Mouse (Mus musculus) bone marrow, adult 2 months (tissue): ENCODE results near the gene Klhl21. TPM values are rescaled to one million over a fixed set of nuclear protein-coding genes. Genes with fewer than 3 reads are reported as not detected.

ENCODE experiments used
- H3K27ac ChIP-seq: fragments of 200-500 bp; 2 replicates; pipeline ENCODE4 v1.5.1; 2012; ENCODE audit warnings: low read depth, mild to moderate bottlenecking, control low read depth, inconsistent platforms, low read length; ENCODE audit not compliant: control insufficient read depth, poor library complexity, insufficient read depth
- H3K4me1 ChIP-seq: fragments of 200-500 bp; 2 replicates; pipeline ENCODE4 v1.6.1; 2011; ENCODE audit warnings: low read length; ENCODE audit not compliant: control insufficient read depth, insufficient read depth
- H3K4me3 ChIP-seq: fragments of 200-500 bp; replicated peaks from 2 replicates; pipeline ENCODE3; 2011; ENCODE audit warnings: mild to moderate bottlenecking, low read depth, low read length, control low read depth; ENCODE audit not compliant: control insufficient read depth
- CTCF ChIP-seq: fragments of 200-500 bp; IDR thresholded peaks from 2 replicates; pipeline ENCODE4 v1.5.1; 2011; ENCODE audit warnings: low read length, control low read depth; ENCODE audit not compliant: control insufficient read depth, insufficient read depth
- POLR2A ChIP-seq: fragments of 200-500 bp; IDR thresholded peaks from 2 replicates; pipeline ENCODE4 v1.6.1; 2011; ENCODE audit warnings: low read depth, mild to moderate bottlenecking, control low read depth, low read length, borderline replicate concordance; ENCODE audit not compliant: control insufficient read depth
- WGBS: fragments of 180-500 bp; shearing (Covaris S2); methylation state at CpG from one replicate; pipeline ENCODE4 v1.1.7; 2018; 5-methylcytosine and 5-hydroxymethylcytosine counted together
- polyA plus RNA-seq: library from polyadenylated mRNA; stranded (reverse); fragments of >200 nt; gene quantifications from 2 replicates; pipeline ENCODE4 v1.2.4, GENCODE M21; 2011; ENCODE audit warnings: low replicate concordance; ENCODE audit not compliant: missing spikeins, insufficient read depth, insufficient read length

Gene Klhl21
- polyA plus RNA-seq, 1 experiment, result 3.5 TPM

DNA sequence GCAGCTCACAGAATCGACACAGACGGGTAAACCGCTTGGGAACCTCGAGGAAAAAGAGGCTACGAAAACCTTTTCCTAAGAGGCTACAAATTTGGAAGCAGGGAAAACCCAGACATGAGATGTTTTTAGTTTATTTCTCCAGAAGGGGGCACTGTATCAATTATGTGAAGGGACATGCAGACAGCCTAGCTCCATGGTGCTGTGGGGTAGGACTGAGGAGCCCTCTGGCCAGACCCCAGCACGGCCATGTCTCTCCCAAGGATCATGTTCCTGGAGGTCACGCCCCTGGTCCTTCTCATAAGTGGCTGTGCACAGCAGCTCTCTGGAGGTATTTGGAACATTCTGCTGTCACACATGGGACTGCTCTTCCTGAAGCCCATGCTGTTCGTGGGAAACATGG, 27.9 kb upstream of the Klhl21 start:
- Histone ChIP-seq H3K27ac (no peak overlapping the region), H3K4me3 (no peak overlapping the region), H3K4me1 (0 out of 2 replicates have a peak, but pooled peaks cover 2% of the 10 kb centered on the region)
- TF ChIP-seq CTCF (no peak), POLR2A (no peak)
- 78% methylated on average over 8 of the region's 8 CpGs for WGBS

DNA sequence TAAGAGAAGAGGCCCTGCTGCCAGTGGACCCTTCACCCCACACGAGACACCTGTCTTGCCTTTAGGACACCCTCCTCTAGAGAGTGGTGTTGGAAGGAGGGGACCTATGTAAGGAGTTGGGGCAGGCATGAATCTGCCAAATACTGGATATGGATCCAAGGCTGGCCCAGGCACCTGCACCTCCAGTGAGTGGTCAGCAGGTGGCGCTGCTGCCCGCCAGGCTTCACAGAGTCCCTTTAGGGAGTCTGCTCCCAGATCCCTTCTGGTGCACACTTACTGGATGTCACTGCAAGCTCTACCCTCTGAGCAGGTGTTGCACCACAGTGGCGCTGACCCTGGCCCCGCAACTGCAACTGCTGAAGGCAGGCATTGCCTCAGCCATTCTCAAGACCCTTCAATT, 27.2 kb upstream of the Klhl21 start:
- 10% methylated on average over 5 of the region's 5 CpGs for WGBS
- TF ChIP-seq CTCF (peak; percentile 99), POLR2A (no peak)
- Histone ChIP-seq H3K4me3 (no peak overlapping the region), H3K4me1 (0 out of 2 replicates have a peak, but pooled peaks cover 2% of the 10 kb centered on the region), H3K27ac (no peak overlapping the region)

DNA sequence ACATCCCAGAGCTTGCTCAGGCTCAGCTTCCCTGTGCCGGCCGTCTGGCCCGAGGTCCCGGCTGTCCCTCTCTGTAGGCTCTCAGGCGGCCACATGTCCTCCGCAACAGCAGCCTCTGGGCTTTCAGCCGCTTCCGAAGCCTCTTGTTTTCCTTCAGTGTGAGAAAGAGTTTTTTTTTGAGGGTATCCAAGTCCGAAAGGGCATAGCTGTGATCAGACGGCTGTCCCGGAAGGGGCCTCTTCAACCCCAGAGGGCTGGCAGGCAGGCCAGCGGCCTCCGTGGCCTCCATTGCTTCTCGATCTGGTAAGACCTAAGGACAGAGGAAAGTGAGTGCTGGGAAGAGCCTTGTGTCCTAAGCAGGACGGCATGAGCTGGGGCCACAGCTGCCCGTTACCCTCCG, 25.6 kb upstream of the Klhl21 start:
- H3K27ac ChIP-seq, result no peak overlapping the region
- WGBS, result 83% methylated on average over 17 of the region's 17 CpGs
- no peak for TF ChIP-seq CTCF
- TF ChIP-seq POLR2A, result no peak
- H3K4me1 ChIP-seq, result 0 out of 2 replicates have a peak, but pooled peaks cover 1% of the 10 kb centered on the region
- H3K4me3 ChIP-seq, result no peak overlapping the region

DNA sequence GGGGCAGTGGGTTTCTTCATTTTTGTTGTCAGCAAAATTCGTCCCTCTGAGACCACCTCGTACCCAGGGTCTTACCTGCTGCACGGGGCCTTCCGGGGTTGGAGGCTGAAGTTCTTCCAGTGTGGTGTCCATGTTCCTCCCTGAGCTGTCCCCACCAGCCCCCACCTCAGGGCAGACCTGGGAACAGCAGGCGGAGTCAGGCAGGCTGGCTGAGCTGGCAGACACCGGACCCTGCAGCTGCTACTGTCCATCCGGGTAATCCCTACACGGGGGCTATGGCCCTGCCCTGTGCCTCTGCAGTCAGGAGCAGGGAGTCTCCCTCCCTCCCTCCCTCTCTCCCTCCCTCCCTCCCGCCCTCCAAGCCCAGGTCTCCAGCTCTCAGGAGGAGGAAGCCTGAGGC, 25.0 kb upstream of the Klhl21 start:
- TF ChIP-seq CTCF (no peak), POLR2A (no peak)
- no peak overlapping the region for H3K27ac ChIP-seq
- H3K4me1 ChIP-seq, result no peaks in the 10 kb centered on the region; the same call in 1 of the 2 replicates
- WGBS, result 86% methylated on average over 9 of the region's 9 CpGs
- no peak overlapping the region for H3K4me3 ChIP-seq

DNA sequence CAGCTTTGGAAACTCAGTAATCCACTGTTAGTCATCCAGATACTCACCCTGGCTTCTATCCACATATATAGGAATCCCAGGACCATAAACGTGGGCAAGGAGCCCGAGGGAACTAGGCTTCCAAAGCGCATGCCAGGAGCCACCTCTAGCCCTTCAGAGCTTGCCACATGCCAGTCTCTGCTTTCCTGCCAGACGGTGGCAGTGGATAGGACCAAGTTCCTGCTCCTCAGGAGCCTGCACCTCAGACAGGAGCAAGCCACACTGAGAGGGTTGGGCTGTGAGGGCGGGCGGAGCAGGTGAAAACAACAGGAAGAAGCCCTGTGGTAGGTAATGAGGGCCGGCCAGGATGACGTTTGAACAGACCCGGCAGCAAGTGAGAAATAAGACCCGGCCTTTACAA, 22.7 kb upstream of the Klhl21 start:
- H3K27ac ChIP-seq, result no peak overlapping the region
- TF ChIP-seq CTCF (no peak), POLR2A (no peak)
- no peaks in the 10 kb centered on the region; the same call in 1 of the 2 replicates for H3K4me1 ChIP-seq
- 54% methylated on average over 10 of the region's 10 CpGs for WGBS
- H3K4me3 ChIP-seq, result no peak overlapping the region

DNA sequence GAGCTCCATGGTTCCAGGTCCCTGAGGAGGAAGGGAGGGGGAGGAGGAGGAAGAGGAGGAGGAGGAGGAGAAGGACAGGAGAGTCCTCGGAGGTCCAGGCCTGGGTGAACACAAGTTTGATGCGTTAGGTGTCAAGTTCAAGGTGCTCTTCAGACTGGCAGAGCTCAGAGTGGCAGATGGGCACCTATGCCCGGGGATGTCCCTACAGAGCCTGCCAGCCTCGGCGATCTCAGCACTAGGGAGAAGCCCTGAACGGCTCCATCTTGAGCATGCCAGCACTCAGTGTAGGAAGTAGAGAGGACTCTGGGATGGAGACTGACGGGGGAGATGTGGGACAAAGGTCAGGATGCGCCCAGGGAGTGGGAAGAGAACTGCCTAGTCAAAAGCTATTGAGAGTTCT, 22.0 kb upstream of the Klhl21 start:
- no peak overlapping the region for H3K4me3 ChIP-seq
- 82% methylated on average over 8 of the region's 8 CpGs for WGBS
- TF ChIP-seq POLR2A, result no peak
- TF ChIP-seq CTCF, result no peak
- no peaks in the 10 kb centered on the region; the same call in 1 of the 2 replicates for H3K4me1 ChIP-seq
- no peak overlapping the region for H3K27ac ChIP-seq

DNA sequence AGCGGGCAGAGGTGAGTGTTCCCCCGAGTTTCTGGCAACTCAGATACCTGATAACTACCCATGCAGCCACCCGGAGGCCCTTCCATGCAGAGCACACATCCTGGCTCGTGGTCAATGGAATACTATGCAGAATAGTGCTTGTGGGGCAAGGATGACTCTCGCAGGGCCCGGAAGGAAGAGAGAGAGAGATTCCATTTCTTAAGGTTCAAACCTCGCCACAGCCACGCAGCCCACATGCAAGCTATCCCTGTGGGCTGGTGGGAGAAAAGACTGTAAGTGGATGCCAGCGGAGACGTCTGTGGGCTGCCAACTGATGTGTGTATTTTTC, 20.6 kb upstream of the Klhl21 start:
- H3K4me1 ChIP-seq, result no peaks in the 10 kb centered on the region; the same call in 1 of the 2 replicates
- H3K27ac ChIP-seq, result no peak overlapping the region
- WGBS, result 18% methylated on average over 10 of the region's 10 CpGs
- TF ChIP-seq CTCF (no peak), POLR2A (no peak)
- H3K4me3 ChIP-seq, result peak overlapping the region; percentile 77

DNA sequence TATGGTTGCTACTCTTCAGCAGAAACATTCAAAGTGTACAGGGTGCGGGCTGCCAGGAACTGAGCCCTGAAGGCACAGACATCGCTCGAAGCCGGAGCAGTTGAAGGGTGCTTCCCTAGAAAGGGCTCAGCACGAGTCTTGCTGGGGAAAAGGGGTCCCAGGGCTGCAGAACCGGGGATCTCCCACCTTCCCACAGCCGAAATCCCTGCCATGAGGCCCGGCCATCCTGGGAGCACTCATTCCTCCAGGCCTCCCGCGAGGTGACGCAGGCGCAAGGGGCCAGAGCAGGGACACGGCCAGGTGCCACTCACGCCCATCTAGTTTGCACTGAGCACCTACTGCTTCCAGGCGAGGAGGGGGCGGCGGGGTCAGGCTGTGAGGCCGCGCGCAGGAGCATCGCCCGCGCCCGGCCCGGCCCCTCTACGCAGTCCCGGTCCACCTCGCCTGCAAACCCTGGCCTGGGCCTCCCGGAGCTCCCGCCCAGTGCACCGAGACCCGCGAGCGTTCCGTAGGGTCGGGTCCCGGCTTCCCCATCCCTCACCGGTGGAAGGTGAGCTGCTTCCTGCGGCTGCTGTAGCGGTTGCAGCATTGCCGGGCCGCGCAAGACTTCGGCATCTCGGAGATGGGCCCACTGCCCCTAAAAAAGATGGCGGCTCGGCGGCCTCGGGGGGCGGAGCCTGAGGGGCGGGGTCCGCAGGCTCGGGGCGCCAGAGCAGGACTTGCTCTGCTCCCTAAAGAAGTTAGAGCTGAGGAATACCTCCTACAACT, 20.1 kb upstream of the Klhl21 start, which contains the start of gene Thap3:
Thap3 (minus strand) TSS at position 656 of the 768 bp plus-strand sequence.
- TF ChIP-seq CTCF, result no peak
- TF ChIP-seq POLR2A, result peak; percentile 34; the same call in 1 of the 2 replicates
- Histone ChIP-seq H3K4me3 (peak within 1 kb of the TSS; percentile 77), H3K4me1 (no peaks in the 10 kb centered on the region; the same call in 1 of the 2 replicates), H3K27ac (peak within 1 kb of the TSS; percentile 33; the same call in 1 of the 2 replicates)
- 1% methylated on average over 54 of the region's 54 CpGs for WGBS

DNA sequence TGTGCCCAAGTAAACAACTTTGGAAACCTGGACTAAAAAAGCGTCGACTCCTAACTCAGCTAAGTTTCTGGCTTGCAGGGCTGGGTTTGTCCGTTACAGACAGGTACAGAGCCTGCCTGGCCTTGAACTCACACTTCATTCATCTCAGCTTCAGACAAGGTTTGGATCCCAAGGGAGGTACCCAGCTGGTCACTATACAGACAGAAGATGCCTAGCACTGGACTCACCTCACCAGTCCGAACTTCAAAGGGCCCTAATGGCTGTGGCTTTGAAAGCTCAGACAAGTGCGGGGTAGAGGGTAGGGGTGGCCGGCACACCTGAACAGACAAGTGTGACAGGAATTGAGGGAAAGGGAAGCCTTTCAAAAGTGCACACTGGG, 19.5 kb upstream of the Klhl21 start:
- peak overlapping the region; percentile 77 for H3K4me3 ChIP-seq
- H3K27ac ChIP-seq, result no peak overlapping the region
- H3K4me1 ChIP-seq, result no peaks in the 10 kb centered on the region; the same call in 1 of the 2 replicates
- WGBS, result 52% methylated on average over 6 of the region's 6 CpGs
- no peak for TF ChIP-seq CTCF
- TF ChIP-seq POLR2A, result no peak

DNA sequence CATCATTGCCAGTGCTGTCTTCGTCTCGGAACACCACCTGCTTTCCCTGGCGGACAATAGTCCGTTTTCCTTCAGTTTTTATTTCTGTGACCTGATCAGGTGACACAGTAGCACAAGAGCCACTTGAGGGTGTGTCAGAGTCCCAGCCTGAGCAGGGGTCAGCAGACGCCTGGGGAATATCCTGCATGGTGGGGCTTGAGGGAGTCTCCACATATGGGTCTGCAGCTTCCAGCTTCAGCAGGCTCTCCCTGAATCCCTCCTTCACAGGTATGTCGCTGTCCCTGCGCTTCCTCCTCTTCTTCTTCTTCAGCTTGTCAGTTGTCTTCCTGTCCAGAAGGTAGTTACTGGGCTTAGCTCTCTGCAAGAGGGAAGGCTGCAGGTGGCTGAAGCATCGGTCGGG, 16.5 kb upstream of the Klhl21 start:
- Histone ChIP-seq H3K4me1 (no peaks in the 10 kb centered on the region; the same call in none of the 2 replicates), H3K27ac (no peak overlapping the region), H3K4me3 (no peak overlapping the region)
- TF ChIP-seq CTCF (no peak), POLR2A (no peak)
- WGBS, result 88% methylated on average over 9 of the region's 9 CpGs
